Mouse (Mus musculus): ENCODE data around the gene Neurl2.

DNA sequence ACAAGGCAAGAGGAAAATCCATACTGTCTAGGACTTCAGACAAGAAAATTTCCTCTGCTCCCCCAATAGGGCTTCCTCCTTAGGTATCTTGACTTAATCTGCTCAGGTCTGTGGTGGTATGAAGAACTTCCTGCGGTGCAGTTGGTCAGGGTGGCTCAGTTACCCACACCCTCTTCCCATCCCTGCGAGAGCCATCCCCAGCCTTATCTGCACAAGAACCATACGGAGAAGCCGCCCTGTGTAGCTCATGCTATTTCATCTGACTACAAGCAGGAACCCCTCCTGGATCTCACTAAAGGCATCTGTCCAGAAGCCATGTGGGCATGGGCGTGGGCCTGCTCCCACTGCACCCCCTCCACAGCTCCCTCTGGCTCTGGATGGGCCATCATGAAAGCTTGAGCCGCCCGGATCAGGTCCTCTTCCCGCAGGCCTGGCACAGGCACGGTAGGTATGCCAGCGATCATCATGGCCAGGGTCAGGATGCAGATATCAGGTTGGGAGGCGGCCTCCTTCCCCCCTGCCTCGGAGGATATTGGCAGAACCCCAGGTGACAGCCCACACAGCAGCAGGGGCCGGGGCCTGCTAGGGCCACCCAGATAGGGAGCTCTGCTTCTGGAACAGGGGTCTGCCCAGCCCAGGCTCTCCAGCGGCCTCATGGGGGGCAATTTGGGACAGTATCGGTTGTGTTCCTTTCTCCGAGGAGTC is 6.0 kb downstream of the Neurl2 start:
- TF ChIP-seq CHD2 (IDR thresholded peaks at IDR 0.05; ENCODE audit: low read depth, low read length) (no peak), ZNF384 (IDR thresholded peaks at IDR 0.05; ENCODE audit: low read depth, low read length) (no peak), ZC3H11A (IDR thresholded peaks at IDR 0.05; ENCODE audit: borderline replicate concordance, low read depth, low read length) (no peak), HCFC1 (IDR thresholded peaks at IDR 0.05; ENCODE audit: borderline replicate concordance, insufficient read depth, low read length) (no peak)

Measured in ES-E14 (cell line).